12 mouse cellular contexts compared by ENCODE assay signal in the genomic region with DNA sequence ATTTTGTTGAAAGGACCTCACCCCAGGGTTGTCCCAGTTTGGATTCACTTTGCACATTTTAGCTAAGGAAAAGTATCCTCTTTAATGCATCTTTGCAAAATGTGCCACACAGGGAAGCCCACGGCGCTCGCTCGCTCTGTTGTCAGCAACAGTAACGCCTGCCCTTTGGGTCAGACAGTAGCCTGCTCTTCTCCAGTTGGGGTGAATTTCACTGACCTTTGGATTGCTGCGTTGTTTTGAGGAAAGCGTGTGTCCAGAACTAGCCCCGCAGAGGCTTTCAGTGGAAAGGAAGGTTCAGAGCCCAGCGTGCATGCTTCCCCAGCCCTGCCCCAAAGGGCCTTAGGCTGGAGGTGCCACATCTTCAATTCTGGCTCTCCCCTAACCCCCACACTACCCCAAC.
"Had no signal": no experiment of that assay in that cellular context is flagged by ENCODE, and none has a peak within 500 bp of the region (broad histone marks: within the 10 kb centered on the region; RNA-seq: fewer than 3 reads in every experiment).

No protein-coding gene starts in this region.

- H3K27ac ChIP-seq: midbrain, embryonic 10.5 days; neural tube, embryonic 12.5 days had no signal

- H3K9ac ChIP-seq: limb, embryonic 12.5 days; liver, embryonic 13.5 days; neural tube, embryonic 12.5 days had no signal

- DNase-seq: kidney, adult 11 months; kidney, postnatal 14 days; layer of hippocampus, adult 9-11 months; layer of hippocampus, postnatal 36 days; liver, embryonic 13.5 days; lung, adult 18-20 months; right cerebral cortex, postnatal 4 days; spleen, adult 18-20 months; thymus, postnatal 4 days had no signal

- H3K9me3 ChIP-seq: limb, embryonic 12.5 days; liver, embryonic 13.5 days; midbrain, embryonic 10.5 days; neural tube, embryonic 12.5 days had no signal

- H3K4me2 ChIP-seq: limb, embryonic 12.5 days; liver, embryonic 13.5 days; neural tube, embryonic 12.5 days had no signal

- H3K27me3 ChIP-seq: limb, embryonic 12.5 days; liver, embryonic 13.5 days; neural tube, embryonic 12.5 days had no signal

- H3K4me3 ChIP-seq: limb, embryonic 12.5 days; liver, embryonic 13.5 days; midbrain, embryonic 10.5 days; neural tube, embryonic 12.5 days had no signal
